Mouse (Mus musculus): ENCODE measurements around the gene Rubcn.

DNA sequence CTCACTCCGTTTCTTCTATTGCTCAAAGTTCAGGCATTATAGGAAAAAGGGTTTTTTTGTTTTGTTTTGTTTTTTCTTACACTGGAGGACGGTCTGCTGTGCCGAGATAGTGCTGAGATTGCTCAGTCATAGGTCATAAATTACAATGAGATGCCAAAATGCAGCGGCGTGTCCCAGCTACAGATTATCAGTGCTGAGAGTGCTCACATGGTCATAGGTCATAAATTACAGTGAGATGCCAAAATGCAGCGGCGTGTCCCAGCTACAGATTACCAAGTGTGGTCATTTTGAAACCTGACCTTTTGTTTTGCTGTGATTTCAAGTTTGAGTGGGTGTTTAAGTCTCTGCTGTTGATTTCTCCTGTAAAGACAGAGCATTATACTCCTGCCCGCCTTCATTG lies 29.2 kb upstream of the Rubcn start:
- TF ChIP-seq CTCF (IDR thresholded peaks at IDR 0.05) (no peak), EP300 (IDR thresholded peaks at IDR 0.05) (no peak)

Data from lung, postnatal 0 days (tissue).